Mouse (Mus musculus): ENCODE measurements around the gene Ptpn14. TPM values are rescaled to one million over a fixed set of nuclear protein-coding genes. Genes with fewer than 3 reads are reported as not detected.

Gene Ptpn14
- polyA plus RNA-seq, 1 experiment from 2014 or later, result 56.8 TPM

DNA sequence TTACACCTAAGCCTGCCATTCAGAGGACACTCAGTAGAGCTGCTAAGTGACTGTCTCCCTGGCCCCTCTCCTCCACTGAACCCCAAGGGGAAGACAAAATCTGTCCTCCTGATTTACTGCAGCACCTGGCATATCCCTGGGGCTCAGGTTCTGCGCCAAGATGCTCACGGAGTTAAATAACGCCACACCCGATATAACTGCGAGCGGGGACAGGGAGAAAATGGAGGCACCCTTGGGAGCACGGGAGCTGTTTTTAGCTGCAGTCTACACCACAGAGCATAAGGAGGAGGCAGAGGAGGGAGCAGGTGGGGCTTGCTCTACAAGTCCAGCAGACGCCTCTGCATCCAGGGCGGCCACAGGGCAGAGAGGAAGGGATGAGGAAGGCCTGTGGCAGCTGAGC, 174.3 kb downstream of the Ptpn14 start:
- DNase-seq (ENCODE audit: low read depth, low spot score), result no peak
- ChIA-PET POLR2A (no interaction called here), CTCF (no interaction called here)
- TF ChIP-seq CTCF (IDR thresholded peaks at IDR 0.05), result no peak
- H3K27me3 ChIP-seq, result no peaks in the 10 kb centered on the region
- no peak for ATAC-seq
- in situ Hi-C loops (cut with MboI; ENCODE audit: low pct_unique_long_range_greater_than_20kb), result no loop called here

DNA sequence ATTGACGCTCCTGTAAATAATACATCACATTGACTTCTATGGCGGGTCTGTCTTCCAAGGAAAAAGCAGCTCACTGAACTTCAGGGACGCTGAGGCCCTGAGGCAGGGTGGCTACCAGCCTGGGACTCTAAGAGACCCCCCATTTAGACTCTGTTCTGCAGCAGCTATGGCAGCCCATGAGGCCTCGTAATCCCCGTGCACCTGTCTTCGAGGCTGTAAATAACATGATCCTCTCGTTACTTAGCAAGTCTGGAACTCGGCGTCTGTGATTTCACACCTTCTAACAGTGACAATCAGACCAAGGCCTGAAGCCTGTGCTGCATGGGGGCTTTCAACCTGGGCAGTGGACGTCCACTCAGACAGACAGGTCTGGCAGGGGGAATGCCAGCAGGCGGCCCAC, 175.1 kb downstream of the Ptpn14 start:
- no peak for TF ChIP-seq CTCF (IDR thresholded peaks at IDR 0.05)
- no peaks in the 10 kb centered on the region for H3K27me3 ChIP-seq
- ATAC-seq (no peak), DNase-seq (ENCODE audit: low read depth, low spot score) (no peak)
- POLR2A ChIA-PET, result no interaction called here
- CTCF ChIA-PET, result interaction anchor here (0.7 kb wide), 1 partner anchor 246 kb away, joined by 3 read pairs; no protein-coding TSS in a partner anchor
- in situ Hi-C loops (cut with MboI; ENCODE audit: low pct_unique_long_range_greater_than_20kb), result no loop called here

DNA sequence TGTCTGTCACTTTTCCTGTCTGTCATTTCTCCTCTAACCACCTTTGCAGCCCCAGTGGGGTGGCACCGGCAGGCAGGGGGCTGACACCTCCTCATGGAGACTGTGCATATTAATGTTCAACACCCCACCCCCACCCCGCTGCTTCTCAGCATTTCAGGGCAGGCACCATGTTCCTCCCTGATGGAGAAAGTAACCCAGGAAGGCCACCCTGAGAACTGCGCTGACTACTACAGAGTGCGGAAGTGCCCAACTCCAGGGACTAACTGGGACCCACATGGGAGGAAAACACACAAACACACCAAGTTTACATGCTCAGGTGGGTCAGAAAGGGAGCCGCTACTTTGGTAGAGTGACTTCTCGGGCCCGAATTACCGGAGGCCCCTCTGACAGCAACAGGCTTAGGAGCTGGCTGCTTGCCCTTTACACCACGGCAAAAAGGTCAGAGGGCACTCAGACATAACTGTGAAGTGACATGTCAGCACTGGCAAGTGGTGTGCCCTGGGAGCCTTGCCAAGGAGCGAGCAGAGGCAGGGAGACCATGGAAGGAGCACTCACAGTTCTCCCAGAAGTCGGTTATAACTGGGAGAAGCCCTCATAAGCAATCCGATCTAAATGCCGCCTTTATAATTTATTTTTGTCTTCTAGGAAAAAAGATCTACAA, 182.7 kb downstream of the Ptpn14 start:
- ATAC-seq (no peak), DNase-seq (ENCODE audit: low read depth, low spot score) (no peak)
- no peaks in the 10 kb centered on the region for H3K27me3 ChIP-seq
- in situ Hi-C loops (cut with MboI; ENCODE audit: low pct_unique_long_range_greater_than_20kb), result no loop called here
- no peak for TF ChIP-seq CTCF (IDR thresholded peaks at IDR 0.05)
- ChIA-PET POLR2A (interaction anchor here (1.0 to 1.3 kb wide), 2 partner anchors 9 to 12 kb away, joined by 3 read pairs; no protein-coding TSS in a partner anchor), CTCF (interaction anchor here (1.4 to 2.1 kb wide), 2 partner anchors 23 to 27 kb away, joined by 3 to 6 read pairs; no protein-coding TSS in a partner anchor)

DNA sequence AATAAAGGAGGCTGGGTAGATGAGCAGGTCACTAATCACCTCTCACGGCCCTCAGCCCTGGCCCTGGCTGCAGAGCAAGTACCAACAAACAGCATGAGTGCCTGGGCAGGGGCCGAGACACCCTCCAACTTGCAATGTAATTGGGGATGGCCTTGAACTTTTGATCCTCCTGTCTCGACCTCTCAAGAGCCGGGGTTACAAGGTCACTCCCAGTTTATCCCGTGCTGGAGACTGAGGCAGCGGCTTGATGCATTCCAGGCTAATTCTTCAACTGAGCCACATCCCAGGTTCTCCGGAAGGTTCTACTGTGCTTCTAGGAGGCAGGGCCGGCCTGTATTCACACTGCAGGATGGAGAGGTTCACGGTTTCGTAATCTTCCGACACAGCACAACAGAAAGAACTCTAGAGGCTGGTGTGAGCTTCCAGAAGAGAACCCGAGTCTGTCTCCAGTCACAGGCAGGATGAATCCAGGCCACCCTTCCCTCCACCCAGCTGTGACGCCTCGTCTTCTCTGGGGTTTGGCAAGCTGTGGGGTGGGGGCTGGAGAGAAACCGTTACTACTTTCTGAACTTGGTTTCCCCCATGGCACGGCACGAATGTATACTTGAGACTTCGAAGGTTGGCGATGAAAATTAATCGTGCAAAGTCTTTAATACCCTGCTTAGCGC, 185.2 kb downstream of the Ptpn14 start:
- DNase-seq (ENCODE audit: low read depth, low spot score) (no peak), ATAC-seq (no peak)
- H3K27me3 ChIP-seq, result no peaks in the 10 kb centered on the region
- ChIA-PET CTCF (no interaction called here), POLR2A (no interaction called here)
- TF ChIP-seq CTCF (IDR thresholded peaks at IDR 0.05), result no peak
- in situ Hi-C loops (cut with MboI; ENCODE audit: low pct_unique_long_range_greater_than_20kb), result no loop called here

DNA sequence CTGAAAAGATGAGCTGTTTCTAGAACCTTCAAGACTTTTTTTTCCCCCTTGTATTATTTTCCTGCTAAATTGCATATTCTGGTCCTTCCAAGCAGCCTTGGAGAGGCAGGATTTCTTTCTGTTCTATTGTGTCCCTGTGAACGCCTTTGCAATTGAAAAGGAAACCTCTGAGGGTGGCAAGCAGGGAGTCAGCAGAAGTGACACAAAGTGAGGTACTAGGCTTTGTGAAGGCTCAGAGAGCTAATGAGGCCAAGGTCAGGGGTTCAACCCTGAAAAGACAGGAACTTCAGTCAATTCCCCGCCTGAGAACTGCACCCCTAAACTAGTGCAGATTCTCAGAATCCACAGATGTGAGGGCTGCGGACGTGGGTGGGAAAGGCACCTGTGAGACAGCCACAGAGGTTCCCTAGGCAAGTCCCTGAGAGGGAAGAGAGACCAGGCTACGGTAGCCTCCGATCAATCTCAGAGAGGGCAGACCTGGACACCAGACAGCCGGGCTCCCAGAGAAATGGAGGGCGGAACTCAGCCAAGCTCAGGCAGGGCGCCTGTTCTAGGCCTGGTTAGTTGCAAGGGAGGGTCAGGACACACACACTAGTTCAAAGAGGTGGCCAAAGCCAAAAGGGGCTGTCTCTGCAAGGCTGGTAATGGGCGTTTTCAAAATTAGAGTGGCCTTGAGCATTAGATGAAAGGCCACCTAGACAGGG, 188.5 kb downstream of the Ptpn14 start:
- H3K27me3 ChIP-seq, result no peaks in the 10 kb centered on the region
- ChIA-PET CTCF (no interaction called here), POLR2A (no interaction called here)
- TF ChIP-seq CTCF (IDR thresholded peaks at IDR 0.05), result no peak
- in situ Hi-C loops (cut with MboI; ENCODE audit: low pct_unique_long_range_greater_than_20kb), result no loop called here
- DNase-seq (ENCODE audit: low read depth, low spot score) (no peak), ATAC-seq (no peak)

DNA sequence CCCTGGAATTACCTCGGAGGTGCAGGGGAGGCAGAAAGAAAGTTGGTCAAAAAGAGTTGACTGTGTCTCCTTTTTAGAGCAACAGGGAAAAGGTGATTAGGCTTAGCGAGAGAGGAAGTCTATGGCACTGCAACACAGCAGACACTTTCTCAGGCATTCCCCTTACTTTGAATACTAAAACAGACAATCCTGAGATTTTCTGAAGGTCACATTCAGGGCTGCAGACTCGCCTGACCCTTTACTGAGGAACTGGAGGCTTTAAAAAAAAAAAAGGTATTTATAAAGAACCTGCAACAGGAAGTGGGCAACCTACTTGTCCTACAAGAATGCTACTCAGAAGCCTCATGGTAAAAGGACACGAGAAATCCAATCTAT, 189.0 kb downstream of the Ptpn14 start:
- no peaks in the 10 kb centered on the region for H3K27me3 ChIP-seq
- CTCF ChIA-PET, result no interaction called here
- ATAC-seq, result no peak
- POLR2A ChIA-PET, result no interaction called here
- in situ Hi-C loops (cut with MboI; ENCODE audit: low pct_unique_long_range_greater_than_20kb), result no loop called here
- DNase-seq (ENCODE audit: low read depth, low spot score), result no peak
- TF ChIP-seq CTCF (IDR thresholded peaks at IDR 0.05), result no peak

DNA sequence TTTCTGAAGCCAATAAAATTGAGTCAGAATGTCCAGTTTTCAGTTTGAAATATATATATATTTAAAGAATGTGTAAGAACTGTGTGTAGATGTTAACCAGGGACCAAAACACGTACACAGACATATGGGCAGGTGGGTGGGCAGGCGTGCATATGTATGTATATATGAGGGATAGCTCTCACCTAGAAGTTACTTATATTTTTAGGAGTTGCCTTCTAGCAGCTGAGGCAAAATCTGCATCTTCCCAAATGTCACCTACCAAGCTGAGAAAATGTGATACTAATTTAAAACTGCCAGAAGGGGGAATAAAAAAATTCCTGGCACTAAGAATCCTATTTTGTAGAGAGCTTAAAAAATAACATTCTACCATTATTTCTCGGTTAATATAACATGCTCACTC, 191.7 kb downstream of the Ptpn14 start:
- no peak for TF ChIP-seq CTCF (IDR thresholded peaks at IDR 0.05)
- no peaks in the 10 kb centered on the region for H3K27me3 ChIP-seq
- CTCF ChIA-PET, result no interaction called here
- in situ Hi-C loops (cut with MboI; ENCODE audit: low pct_unique_long_range_greater_than_20kb), result loop anchor here (5.0 kb wide), 1 partner anchor 32 kb away; no protein-coding TSS in a partner anchor
- ATAC-seq (no peak), DNase-seq (ENCODE audit: low read depth, low spot score) (no peak)
- POLR2A ChIA-PET, result interaction anchor here (1.2 kb wide), 1 partner anchor 9 kb away, joined by 3 read pairs; no protein-coding TSS in a partner anchor

DNA sequence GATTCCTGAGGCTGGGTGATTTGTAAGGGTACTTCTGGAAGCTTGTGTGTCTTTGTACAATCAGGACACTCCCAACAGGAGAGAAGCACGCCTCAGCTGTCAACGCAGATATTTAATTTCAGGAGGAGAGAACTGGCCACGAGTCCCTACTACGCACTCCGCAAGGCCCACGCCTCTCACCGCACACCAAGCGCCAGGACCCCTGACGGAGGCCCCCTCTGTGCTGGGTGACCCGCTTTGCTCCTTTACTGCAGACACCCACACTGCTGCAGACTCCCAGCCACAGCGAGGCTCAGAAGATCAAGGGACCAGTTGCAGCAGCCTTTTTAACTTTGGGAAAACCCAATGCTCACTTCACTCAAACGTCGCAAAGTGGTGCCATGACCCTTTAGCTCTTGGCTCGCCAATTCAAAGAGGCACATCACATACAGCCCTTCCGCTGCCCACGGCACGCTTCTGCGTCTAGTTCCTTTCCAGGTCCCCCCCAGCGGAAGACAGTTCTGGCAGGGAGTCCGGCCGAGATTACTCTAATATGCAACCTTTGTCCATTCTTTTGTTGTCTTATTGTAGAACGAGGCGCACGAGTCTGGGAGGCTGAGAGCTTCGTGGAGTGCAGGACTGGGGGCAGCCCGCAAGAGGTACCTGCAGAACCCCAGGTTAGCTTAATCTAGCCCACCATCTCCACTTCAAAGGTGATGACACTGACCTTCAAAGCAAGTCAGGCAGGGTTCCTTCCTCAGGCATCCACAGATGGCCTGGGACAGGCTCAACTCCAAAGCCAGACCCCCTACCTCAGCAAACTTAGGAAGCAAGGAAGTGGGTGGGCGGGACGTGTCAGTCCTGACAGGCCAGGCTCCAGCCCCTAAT, 192.9 kb downstream of the Ptpn14 start:
- in situ Hi-C loops (cut with MboI; ENCODE audit: low pct_unique_long_range_greater_than_20kb), result loop anchor here (5.0 kb wide), 1 partner anchor 34 kb away; no protein-coding TSS in a partner anchor
- POLR2A ChIA-PET, result interaction anchor here (1.4 kb wide), 1 partner anchor 193 kb away, joined by 4 read pairs; the partner anchor contains the start of gene Ptpn14
- DNase-seq (ENCODE audit: low read depth, low spot score) (no peak), ATAC-seq (no peak)
- no peak for TF ChIP-seq CTCF (IDR thresholded peaks at IDR 0.05)
- CTCF ChIA-PET, result interaction anchor here (1.3 to 2.6 kb wide), 2 partner anchors 33 to 38 kb away, joined by 5 to 10 read pairs; no protein-coding TSS in a partner anchor
- H3K27me3 ChIP-seq, result no peaks in the 10 kb centered on the region

DNA sequence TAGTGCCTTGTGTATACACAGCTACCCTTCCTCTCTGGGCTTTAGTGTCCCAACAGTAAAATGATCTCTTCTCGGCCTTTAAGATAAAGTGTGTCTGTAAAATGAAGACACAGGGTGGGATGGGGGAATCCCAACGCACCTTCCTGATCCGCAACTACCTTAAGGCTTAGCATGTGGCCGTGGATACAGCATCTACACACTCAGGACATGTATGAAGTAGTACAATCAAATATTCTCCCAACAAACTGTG, 193.4 kb downstream of the Ptpn14 start:
- no peaks in the 10 kb centered on the region for H3K27me3 ChIP-seq
- POLR2A ChIA-PET, result interaction anchor here (1.4 kb wide), 1 partner anchor 194 kb away, joined by 4 read pairs; the partner anchor contains the start of gene Ptpn14
- TF ChIP-seq CTCF (IDR thresholded peaks at IDR 0.05), result no peak
- CTCF ChIA-PET, result interaction anchor here (1.3 to 2.6 kb wide), 2 partner anchors 34 to 38 kb away, joined by 5 to 10 read pairs; no protein-coding TSS in a partner anchor
- ATAC-seq, result no peak
- in situ Hi-C loops (cut with MboI; ENCODE audit: low pct_unique_long_range_greater_than_20kb), result loop anchor here (5.0 kb wide), 1 partner anchor 34 kb away; no protein-coding TSS in a partner anchor
- DNase-seq (ENCODE audit: low read depth, low spot score), result no peak

All from Patski (cell line).